Mouse (Mus musculus): ENCODE data around the gene Pfkp. TPM values are rescaled to one million over a fixed set of nuclear protein-coding genes. Genes with fewer than 3 reads are reported as not detected.

Gene Pfkp
- total and polyA plus RNA-seq, 3 experiments = 53.3 to 175 TPM; not detected in 1

GRCm38 (mm10) chr13:6643968-6644367 is 4.6 kb downstream of the Pfkp start:
- Histone ChIP-seq H3K4me3 (ENCODE audit: control insufficient read depth in 1 of 2, insufficient read depth in 1 of 2, low read depth in 2 of 2, low read length in 2 of 2) (no peak overlapping the region), H3K36me3 (ENCODE audit: control insufficient read depth in 1 of 2, insufficient read depth in 2 of 2, low read length in 2 of 2) (peaks cover 2 to 48% of the 10 kb centered on the region in 2 experiments; a peak in 3 of 4 replicates), H3K4me1 (ENCODE audit: control insufficient read depth in 1 of 2, insufficient read depth in 2 of 2, low read length in 2 of 2) (peaks cover 13 to 29% of the 10 kb centered on the region in 2 experiments), H3K27me3 (ENCODE audit: control insufficient read depth in 1 of 2, insufficient read depth in 2 of 2, low read length in 2 of 2) (no peaks in the 10 kb centered on the region), H3K79me2 (ENCODE audit: control insufficient read depth, insufficient read depth, low read length, poor library complexity) (peaks cover 38% of the 10 kb centered on the region), H3K9me3 (replicated peaks; ENCODE audit: insufficient read depth, low read length) (no peaks in the 10 kb centered on the region), H3K27ac (ENCODE audit: control insufficient read depth, low read depth, low read length) (peak overlapping the region; percentile 72), H3K9ac (ENCODE audit: control insufficient read depth, low read depth, low read length, poor library complexity, severe bottlenecking) (no peak overlapping the region)
- DNase-seq (ENCODE audit: low read depth, low spot score) = peak; percentile 76
- TF ChIP-seq RCOR1 (IDR thresholded peaks at IDR 0.05; ENCODE audit: low read depth, low read length) = peak; percentile 55
- TF ChIP-seq POLR2AphosphoS2 (IDR thresholded peaks at IDR 0.05; ENCODE audit: low read length) = no peak
- TF ChIP-seq NELFE (IDR thresholded peaks at IDR 0.05; ENCODE audit: low read depth, low read length) = no peak
- no peak for TF ChIP-seq ELF1 (IDR thresholded peaks at IDR 0.05; ENCODE audit: low read depth, low read length)
- 0 out of 2 replicates have a peak, but pooled peaks have one; percentile 45 for TF ChIP-seq MYC (IDR thresholded peaks at IDR 0.05; ENCODE audit: low read depth, low read length)
- no peak for TF ChIP-seq MEF2A (IDR thresholded peaks at IDR 0.05; ENCODE audit: extremely low read depth, insufficient replicate concordance, low read depth, low read length, poor library complexity, severe bottlenecking)
- TF ChIP-seq POLR2A (IDR thresholded peaks at IDR 0.05; ENCODE audit: control insufficient read depth in 1 of 2, insufficient read depth in 1 of 2, low read depth in 1 of 2, low read length in 2 of 2, poor library complexity in 1 of 2) = no peak
- TF ChIP-seq GABPA (IDR thresholded peaks at IDR 0.05; ENCODE audit: low read depth, low read length) = no peak
- TF ChIP-seq EP300 (IDR thresholded peaks at IDR 0.05; ENCODE audit: low read depth in 1 of 2, low read length in 2 of 2) = peak; percentile 86 to 87
- TF ChIP-seq TCF12 (IDR thresholded peaks at IDR 0.05; ENCODE audit: low read depth, low read length) = peak; percentile 87
- no peak for TF ChIP-seq CHD2 (IDR thresholded peaks at IDR 0.05; ENCODE audit: low read length)
- peak; percentile 98 for TF ChIP-seq GATA1 (IDR thresholded peaks at IDR 0.05; ENCODE audit: low read depth, low read length)
- TF ChIP-seq E2F4 (IDR thresholded peaks at IDR 0.05; ENCODE audit: borderline replicate concordance, low read depth, low read length) = no peak
- TF ChIP-seq CHD1 (IDR thresholded peaks at IDR 0.05; ENCODE audit: low read depth, low read length) = no peak
- TF ChIP-seq POLR2AphosphoS5 (IDR thresholded peaks at IDR 0.05; ENCODE audit: borderline replicate concordance, low read depth, low read length) = no peak
- peak; percentile 66 for TF ChIP-seq MXI1 (IDR thresholded peaks at IDR 0.05; ENCODE audit: low read depth, low read length)
- TF ChIP-seq SMC3 (IDR thresholded peaks at IDR 0.05; ENCODE audit: low read depth, low read length) = no peak
- peak; percentile 81 for TF ChIP-seq BHLHE40 (IDR thresholded peaks at IDR 0.05; ENCODE audit: borderline replicate concordance, low read depth, low read length)
- TF ChIP-seq CTCF (IDR thresholded peaks at IDR 0.05 in 2 of 3, conservative IDR thresholded peaks at IDR 0.05 in 1 of 3; ENCODE audit: control insufficient read depth in 1 of 3, insufficient read depth in 1 of 3, low read depth in 2 of 3, low read length in 3 of 3, poor library complexity in 1 of 3, severe bottlenecking in 1 of 3) = no peak
- 0 out of 2 replicates have a peak, but pooled peaks have one; percentile 19 for TF ChIP-seq MAX (IDR thresholded peaks at IDR 0.05; ENCODE audit: low read length)
- no peak for TF ChIP-seq NRF1 (IDR thresholded peaks at IDR 0.05; ENCODE audit: insufficient read depth, low read depth, low read length, poor library complexity, severe bottlenecking)
- TF ChIP-seq USF1 (IDR thresholded peaks at IDR 0.05; ENCODE audit: low read depth, low read length) = no peak
- no peak for TF ChIP-seq MAZ (IDR thresholded peaks at IDR 0.05; ENCODE audit: low read depth, low read length)
- TF ChIP-seq SIN3A (IDR thresholded peaks at IDR 0.05; ENCODE audit: low read length) = peak; percentile 80; the same call in 1 of the 2 replicates
- no peak for TF ChIP-seq MYB (IDR thresholded peaks at IDR 0.05; ENCODE audit: low read depth, low read length)
- no peak for TF ChIP-seq ZC3H11A (IDR thresholded peaks at IDR 0.05; ENCODE audit: low read depth, low read length)
- TF ChIP-seq MAFK (IDR thresholded peaks at IDR 0.05; ENCODE audit: borderline replicate concordance, low read depth, low read length) = no peak
- TF ChIP-seq ZKSCAN1 (IDR thresholded peaks at IDR 0.05; ENCODE audit: low read depth, low read length) = 0 out of 2 replicates have a peak, but pooled peaks have one; percentile 61
- TF ChIP-seq KAT2A (conservative IDR thresholded peaks at IDR 0.05; ENCODE audit: low read depth, low read length) = 0 out of 2 replicates have a peak, but pooled peaks have one; percentile 21
- peak; percentile 68 for TF ChIP-seq TAL1 (IDR thresholded peaks at IDR 0.05; ENCODE audit: low read length)
- no peak for TF ChIP-seq JUND (IDR thresholded peaks at IDR 0.05; ENCODE audit: low read depth, low read length)
- TF ChIP-seq RAD21 (IDR thresholded peaks at IDR 0.05; ENCODE audit: low read depth, low read length) = no peak
- no peak for TF ChIP-seq ZNF384 (IDR thresholded peaks at IDR 0.05; ENCODE audit: low read depth, low read length)
- TF ChIP-seq ETS1 (IDR thresholded peaks at IDR 0.05; ENCODE audit: low read depth, low read length) = peak; percentile 76
- TF ChIP-seq ZMIZ1 (IDR thresholded peaks at IDR 0.05; ENCODE audit: low read depth, low read length) = 0 out of 2 replicates have a peak, but pooled peaks have one; percentile 27
- no peak for TF ChIP-seq TBP (IDR thresholded peaks at IDR 0.05; ENCODE audit: low read depth, low read length)
- 0 out of 2 replicates have a peak, but pooled peaks have one; percentile 30 for TF ChIP-seq HCFC1 (IDR thresholded peaks at IDR 0.05; ENCODE audit: low read depth, low read length)
- no peak for TF ChIP-seq UBTF (IDR thresholded peaks at IDR 0.05; ENCODE audit: borderline replicate concordance, insufficient read depth, low read depth, low read length)
